Mouse (Mus musculus): ENCODE results near the gene Stab1. TPM values are rescaled to one million over a fixed set of nuclear protein-coding genes. Genes with fewer than 3 reads are reported as not detected.
A peak's percentile ranks its signal among the peaks of the same experiment; 100 is the strongest.

The Stab1 gene
- polyA plus RNA-seq, 1 experiment from 2014 or later = 19.0 TPM

GRCm38 (mm10) chr14:31186656-31187055 lies 18.2 kb upstream of the Stab1 start:
- no peak overlapping the region for H3K9ac ChIP-seq (ENCODE audit: low read depth, low read length)
- H3K27ac ChIP-seq (ENCODE audit: low read length) = no peak overlapping the region
- no peaks in the 10 kb centered on the region for H3K27me3 ChIP-seq (replicated peaks; ENCODE audit: control insufficient read depth, insufficient read depth, low read length)
- no peak overlapping the region for H3K4me3 ChIP-seq (ENCODE audit: low read length)
- H3K4me1 ChIP-seq (ENCODE audit: control insufficient read depth, insufficient read depth, low read length) = peaks cover 3% of the 10 kb centered on the region; the same call in 1 of the 2 replicates
- no peak for ATAC-seq
- 76% methylated on average over 4 of the region's 4 CpGs for WGBS
- H3K9me3 ChIP-seq (ENCODE audit: control insufficient read depth, low read length) = no peaks in the 10 kb centered on the region
- H3K4me2 ChIP-seq (ENCODE audit: low read depth, low read length) = no peak overlapping the region
- H3K36me3 ChIP-seq (ENCODE audit: control insufficient read depth, insufficient read depth, low read length) = peaks cover 36% of the 10 kb centered on the region

GRCm38 (mm10) chr14:31184195-31184594 lies 15.8 kb upstream of the Stab1 start:
- Histone ChIP-seq H3K36me3 (ENCODE audit: control insufficient read depth, insufficient read depth, low read length) (peaks cover 36% of the 10 kb centered on the region), H3K4me3 (ENCODE audit: low read length) (no peak overlapping the region)
- WGBS = 93% methylated on average over 12 of the region's 12 CpGs

DNA sequence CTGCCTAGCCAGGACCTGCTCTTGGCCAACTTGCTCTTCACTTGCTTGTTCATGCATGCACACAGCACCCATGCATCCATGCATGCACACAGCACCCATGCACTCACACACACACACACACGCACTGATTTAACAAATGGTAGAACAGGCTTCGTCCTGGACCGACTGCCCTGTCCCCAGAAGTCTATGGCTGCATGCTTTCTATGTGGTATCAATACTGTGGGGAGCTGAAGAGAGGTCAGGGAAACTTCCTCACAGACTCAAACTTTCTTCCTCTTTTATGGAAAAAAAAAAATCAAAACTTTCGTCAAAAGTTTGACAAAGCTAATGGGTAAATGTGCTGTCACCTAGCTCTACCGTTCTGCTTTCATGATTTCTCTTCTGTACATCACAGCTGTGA lies 15.1 kb upstream of the Stab1 start:
- H3K36me3 ChIP-seq (ENCODE audit: control insufficient read depth, insufficient read depth, low read length) = peaks cover 36% of the 10 kb centered on the region
- no peak for ATAC-seq
- H3K4me2 ChIP-seq (ENCODE audit: low read depth, low read length) = no peak overlapping the region
- H3K9ac ChIP-seq (ENCODE audit: low read depth, low read length) = no peak overlapping the region
- 87% methylated on average over 5 of the region's 5 CpGs for WGBS
- peak overlapping the region; percentile 50; the same call in 1 of the 2 replicates for H3K27ac ChIP-seq (ENCODE audit: low read length)
- H3K27me3 ChIP-seq (replicated peaks; ENCODE audit: control insufficient read depth, insufficient read depth, low read length) = no peaks in the 10 kb centered on the region
- H3K4me3 ChIP-seq (ENCODE audit: low read length) = no peak overlapping the region
- H3K9me3 ChIP-seq (ENCODE audit: control insufficient read depth, low read length) = no peaks in the 10 kb centered on the region
- peaks cover 3% of the 10 kb centered on the region; the same call in 1 of the 2 replicates for H3K4me1 ChIP-seq (ENCODE audit: control insufficient read depth, insufficient read depth, low read length)

More at GRCm38 (mm10) chr14:31184195-31184594, 15.8 kb upstream of the Stab1 start:
- no peak overlapping the region for H3K9ac ChIP-seq (ENCODE audit: low read depth, low read length)
- H3K9me3 ChIP-seq (ENCODE audit: control insufficient read depth, low read length) = no peaks in the 10 kb centered on the region
- no peaks in the 10 kb centered on the region for H3K27me3 ChIP-seq (replicated peaks; ENCODE audit: control insufficient read depth, insufficient read depth, low read length)
- H3K27ac ChIP-seq (ENCODE audit: low read length) = no peak overlapping the region
- no peak for ATAC-seq
- no peak overlapping the region for H3K4me2 ChIP-seq (ENCODE audit: low read depth, low read length)
- peaks cover 3% of the 10 kb centered on the region; the same call in 1 of the 2 replicates for H3K4me1 ChIP-seq (ENCODE audit: control insufficient read depth, insufficient read depth, low read length)

DNA sequence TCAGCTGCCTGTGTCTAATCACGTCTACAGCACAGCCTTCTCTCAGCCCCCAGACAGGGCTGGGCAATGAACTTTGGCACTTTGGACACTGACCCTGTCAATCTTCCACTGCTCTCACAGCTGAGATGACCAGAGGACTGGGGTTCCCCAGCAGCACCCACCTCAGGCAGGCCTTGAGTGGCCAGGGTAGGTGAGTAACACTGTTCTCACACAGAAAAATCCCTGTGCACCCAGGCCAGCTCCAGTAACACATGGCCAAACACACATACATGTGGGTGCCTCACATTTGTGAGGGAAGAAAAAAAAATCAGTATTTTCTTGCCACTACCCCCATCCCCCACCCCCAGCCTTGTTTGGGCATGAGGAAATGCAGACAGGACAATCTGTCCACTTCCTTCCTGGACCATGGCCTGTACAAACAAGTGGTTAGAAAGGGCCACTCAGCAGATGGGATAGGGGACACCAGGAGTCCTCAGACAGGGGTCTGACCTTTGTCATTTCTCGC lies 14.4 kb upstream of the Stab1 start:
- WGBS = 54% methylated on average over 2 of the region's 2 CpGs
- peak overlapping the region; percentile 53; the same call in 1 of the 2 replicates for H3K27ac ChIP-seq (ENCODE audit: low read length)
- ATAC-seq = peak; percentile 59

GRCm38 (mm10) chr14:31181512-31181911 lies 13.1 kb upstream of the Stab1 start:
- H3K4me1 ChIP-seq (ENCODE audit: control insufficient read depth, insufficient read depth, low read length) = peaks cover 3% of the 10 kb centered on the region; the same call in 1 of the 2 replicates
- no peak overlapping the region for H3K27ac ChIP-seq (ENCODE audit: low read length)
- no peak overlapping the region for H3K4me2 ChIP-seq (ENCODE audit: low read depth, low read length)
- H3K27me3 ChIP-seq (replicated peaks; ENCODE audit: control insufficient read depth, insufficient read depth, low read length) = no peaks in the 10 kb centered on the region
- no peak for ATAC-seq
- H3K9me3 ChIP-seq (ENCODE audit: control insufficient read depth, low read length) = no peaks in the 10 kb centered on the region
- H3K36me3 ChIP-seq (ENCODE audit: control insufficient read depth, insufficient read depth, low read length) = peaks cover 33% of the 10 kb centered on the region
- 87% methylated on average over 4 of the region's 4 CpGs for WGBS
- no peak overlapping the region for H3K4me3 ChIP-seq (ENCODE audit: low read length)
- H3K9ac ChIP-seq (ENCODE audit: low read depth, low read length) = no peak overlapping the region

More for the DNA sequence above, 14.4 kb upstream of the Stab1 start:
- peaks cover 35% of the 10 kb centered on the region for H3K36me3 ChIP-seq (ENCODE audit: control insufficient read depth, insufficient read depth, low read length)
- H3K9me3 ChIP-seq (ENCODE audit: control insufficient read depth, low read length) = no peaks in the 10 kb centered on the region
- no peak overlapping the region for H3K4me3 ChIP-seq (ENCODE audit: low read length)
- H3K4me2 ChIP-seq (ENCODE audit: low read depth, low read length) = no peak overlapping the region
- H3K4me1 ChIP-seq (ENCODE audit: control insufficient read depth, insufficient read depth, low read length) = peaks cover 3% of the 10 kb centered on the region; the same call in 1 of the 2 replicates
- no peaks in the 10 kb centered on the region for H3K27me3 ChIP-seq (replicated peaks; ENCODE audit: control insufficient read depth, insufficient read depth, low read length)
- no peak overlapping the region for H3K9ac ChIP-seq (ENCODE audit: low read depth, low read length)

GRCm38 (mm10) chr14:31179677-31180365 lies 11.4 kb upstream of the Stab1 start:
- Histone ChIP-seq H3K4me3 (ENCODE audit: low read length) (no peak overlapping the region), H3K27me3 (replicated peaks; ENCODE audit: control insufficient read depth, insufficient read depth, low read length) (no peaks in the 10 kb centered on the region), H3K9ac (ENCODE audit: low read depth, low read length) (no peak overlapping the region), H3K4me1 (ENCODE audit: control insufficient read depth, insufficient read depth, low read length) (peaks cover 3% of the 10 kb centered on the region; the same call in 1 of the 2 replicates), H3K27ac (ENCODE audit: low read length) (no peak overlapping the region), H3K36me3 (ENCODE audit: control insufficient read depth, insufficient read depth, low read length) (peaks cover 33% of the 10 kb centered on the region), H3K9me3 (ENCODE audit: control insufficient read depth, low read length) (no peaks in the 10 kb centered on the region), H3K4me2 (ENCODE audit: low read depth, low read length) (no peak overlapping the region)
- ATAC-seq = no peak
- WGBS = 90% methylated on average over 12 of the region's 12 CpGs

DNA sequence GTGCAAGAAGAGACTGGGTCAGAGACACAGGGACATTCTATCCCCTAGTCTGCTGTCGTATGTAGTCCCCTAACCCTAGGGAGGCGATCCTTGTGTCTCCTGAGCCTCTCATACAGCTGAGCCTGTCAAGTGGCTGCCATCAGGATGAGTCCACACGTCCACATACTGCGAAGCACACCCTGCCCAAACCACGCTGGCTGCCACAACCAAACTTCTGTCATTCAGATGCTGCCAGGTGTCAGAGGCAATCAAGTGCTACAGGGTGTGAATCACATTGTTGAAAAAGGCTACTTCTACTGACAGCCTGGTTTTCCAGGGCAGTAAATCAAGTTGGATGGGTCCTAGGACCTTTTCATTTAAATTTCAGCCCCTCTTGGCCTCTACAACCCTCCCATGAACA lies 9.3 kb upstream of the Stab1 start:
- peaks cover 41% of the 10 kb centered on the region for H3K36me3 ChIP-seq (ENCODE audit: control insufficient read depth, insufficient read depth, low read length)
- H3K4me3 ChIP-seq (ENCODE audit: low read length) = no peak overlapping the region
- peaks cover 3% of the 10 kb centered on the region; the same call in 1 of the 2 replicates for H3K4me1 ChIP-seq (ENCODE audit: control insufficient read depth, insufficient read depth, low read length)
- ATAC-seq = no peak
- no peak overlapping the region for H3K4me2 ChIP-seq (ENCODE audit: low read depth, low read length)
- no peak overlapping the region for H3K9ac ChIP-seq (ENCODE audit: low read depth, low read length)
- H3K9me3 ChIP-seq (ENCODE audit: control insufficient read depth, low read length) = no peaks in the 10 kb centered on the region
- H3K27ac ChIP-seq (ENCODE audit: low read length) = no peak overlapping the region
- H3K27me3 ChIP-seq (replicated peaks; ENCODE audit: control insufficient read depth, insufficient read depth, low read length) = no peaks in the 10 kb centered on the region
- WGBS = 92% methylated on average over 5 of the region's 5 CpGs

GRCm38 (mm10) chr14:31177287-31177686 lies 8.8 kb upstream of the Stab1 start:
- Histone ChIP-seq H3K4me2 (ENCODE audit: low read depth, low read length) (no peak overlapping the region), H3K36me3 (ENCODE audit: control insufficient read depth, insufficient read depth, low read length) (peaks cover 40% of the 10 kb centered on the region), H3K9me3 (ENCODE audit: control insufficient read depth, low read length) (no peaks in the 10 kb centered on the region), H3K4me3 (ENCODE audit: low read length) (no peak overlapping the region), H3K27ac (ENCODE audit: low read length) (no peak overlapping the region), H3K4me1 (ENCODE audit: control insufficient read depth, insufficient read depth, low read length) (peaks cover 3% of the 10 kb centered on the region; the same call in 1 of the 2 replicates), H3K9ac (ENCODE audit: low read depth, low read length) (no peak overlapping the region), H3K27me3 (replicated peaks; ENCODE audit: control insufficient read depth, insufficient read depth, low read length) (no peaks in the 10 kb centered on the region)
- 93% methylated on average over 16 of the region's 16 CpGs for WGBS
- no peak for ATAC-seq

- ATAC-seq = no peak
- no peaks in the 10 kb centered on the region for H3K9me3 ChIP-seq (ENCODE audit: control insufficient read depth, low read length)
- H3K27me3 ChIP-seq (replicated peaks; ENCODE audit: control insufficient read depth, insufficient read depth, low read length) = no peaks in the 10 kb centered on the region
- H3K4me2 ChIP-seq (ENCODE audit: low read depth, low read length) = no peak overlapping the region
- 87% methylated on average over 7 of the region's 7 CpGs for WGBS
- H3K4me1 ChIP-seq (ENCODE audit: control insufficient read depth, insufficient read depth, low read length) = peaks cover 3% of the 10 kb centered on the region; the same call in 1 of the 2 replicates
- no peak overlapping the region for H3K27ac ChIP-seq (ENCODE audit: low read length)
- peaks cover 45% of the 10 kb centered on the region for H3K36me3 ChIP-seq (ENCODE audit: control insufficient read depth, insufficient read depth, low read length)
- no peak overlapping the region for H3K9ac ChIP-seq (ENCODE audit: low read depth, low read length)
- no peak overlapping the region for H3K4me3 ChIP-seq (ENCODE audit: low read length)
These were observed 5.1 kb upstream of the Stab1 start for GRCm38 (mm10) chr14:31173537-31173936.
